Mouse (Mus musculus) forebrain, embryonic 11.5 days (tissue): Measurements from ENCODE around the gene Rufy3. TPM values are rescaled to one million over a fixed set of nuclear protein-coding genes. Genes with fewer than 3 reads are reported as not detected.

ENCODE experiments used
- ATAC-seq: fragments of 200-750 bp; cut with Nextera tagmentation; replicated peaks from 2 replicates; pipeline ENCODE4 v1.8.0; 2017; ENCODE audit warnings: moderate TSS enrichment; ENCODE audit not compliant: low FRiP score
- DNase-seq: peaks from one replicate; pipeline ENCODE4 v3.0.0-alpha.2; 2017; ENCODE audit warnings: low spot score
- H3K27ac ChIP-seq: fragments of 300-500 bp; sonication (generic); 2 replicates; pipeline ENCODE4 v1.5.1; 2014; ENCODE audit warnings: low read depth, low read length
- H3K27me3 ChIP-seq: fragments of 300-500 bp; sonication (generic); 2 replicates; pipeline ENCODE4 v1.6.1; 2014; ENCODE audit warnings: mild to moderate bottlenecking, low read length, mixed read lengths; ENCODE audit not compliant: control insufficient read depth, insufficient read depth
- H3K36me3 ChIP-seq: fragments of 300-500 bp; sonication (generic); 2 replicates; pipeline ENCODE4 v1.6.1; 2014; ENCODE audit warnings: mild to moderate bottlenecking, low read length, moderate library complexity, mixed read lengths; ENCODE audit not compliant: control insufficient read depth, insufficient read depth
- H3K4me1 ChIP-seq: fragments of 300-500 bp; sonication (generic); replicated peaks from 2 replicates; pipeline ENCODE4 v1.6.1; 2014; ENCODE audit warnings: low read length, mixed read lengths; ENCODE audit not compliant: control insufficient read depth, insufficient read depth
- H3K4me2 ChIP-seq: fragments of 300-500 bp; sonication (generic); 2 replicates; pipeline ENCODE4 v1.6.1; 2014; ENCODE audit warnings: low read depth, mild to moderate bottlenecking, low read length, moderate library complexity, mixed read lengths; ENCODE audit not compliant: severe bottlenecking
- H3K4me3 ChIP-seq: fragments of 300-500 bp; sonication (generic); 2 replicates; pipeline ENCODE4 v1.5.1; 2014; ENCODE audit warnings: low read depth, low read length
- H3K9ac ChIP-seq: fragments of 300-500 bp; sonication (generic); 2 replicates; pipeline ENCODE4 v1.6.1; 2014; ENCODE audit warnings: low read length
- H3K9me3 ChIP-seq: fragments of 300-500 bp; sonication (generic); 2 replicates; pipeline ENCODE4 v1.6.1; 2016; ENCODE audit warnings: low read length, mixed read lengths; ENCODE audit not compliant: control insufficient read depth
- WGBS: fragments of 180-500 bp; shearing (Covaris S2); extraction: QIAGEN DNeasy Blood & Tissue Kit; methylation state at CpG from one replicate; pipeline ENCODE4 v1.1.7; 2014; 5-methylcytosine and 5-hydroxymethylcytosine counted together
- polyA plus RNA-seq: library from polyadenylated mRNA; unstranded; fragments of >200 nt; fragmentation: Nextera tagmentation; extraction: Ambion mirVana; gene quantifications from 2 replicates; pipeline ENCODE4 v1.2.1, GENCODE M21; 2014

The Rufy3 gene
- polyA plus RNA-seq, 1 experiment from 2014 or later: 96.9 TPM

DNA sequence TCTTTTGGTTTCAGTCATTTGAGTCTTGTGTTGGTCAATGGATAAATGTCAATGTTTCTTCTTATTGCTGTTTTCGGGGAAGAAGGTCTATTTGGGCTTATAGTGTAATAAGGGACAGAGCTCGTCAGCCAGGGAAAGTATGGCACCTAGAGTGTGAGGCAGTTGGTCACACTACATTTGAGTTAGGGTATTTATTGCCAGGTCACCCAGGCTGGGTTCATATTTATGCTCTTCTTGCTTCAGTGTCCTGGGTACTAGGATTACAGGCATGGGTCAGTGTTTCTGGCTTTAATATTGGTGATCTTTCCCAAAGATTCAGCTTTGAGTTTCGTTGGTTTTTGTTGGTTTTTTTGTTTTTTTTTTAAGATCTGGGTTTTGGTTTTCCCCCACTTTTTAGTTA, 37.9 kb downstream of the Rufy3 start:
- no peak for DNase-seq
- Histone ChIP-seq H3K4me1 (no peaks in the 10 kb centered on the region), H3K27me3 (no peaks in the 10 kb centered on the region), H3K36me3 (no peaks in the 10 kb centered on the region), H3K4me3 (no peak overlapping the region), H3K9ac (no peak overlapping the region), H3K9me3 (no peaks in the 10 kb centered on the region), H3K27ac (no peak overlapping the region), H3K4me2 (no peak overlapping the region)
- 92% methylated on average over 3 of the region's 3 CpGs for WGBS
- no peak for ATAC-seq

DNA sequence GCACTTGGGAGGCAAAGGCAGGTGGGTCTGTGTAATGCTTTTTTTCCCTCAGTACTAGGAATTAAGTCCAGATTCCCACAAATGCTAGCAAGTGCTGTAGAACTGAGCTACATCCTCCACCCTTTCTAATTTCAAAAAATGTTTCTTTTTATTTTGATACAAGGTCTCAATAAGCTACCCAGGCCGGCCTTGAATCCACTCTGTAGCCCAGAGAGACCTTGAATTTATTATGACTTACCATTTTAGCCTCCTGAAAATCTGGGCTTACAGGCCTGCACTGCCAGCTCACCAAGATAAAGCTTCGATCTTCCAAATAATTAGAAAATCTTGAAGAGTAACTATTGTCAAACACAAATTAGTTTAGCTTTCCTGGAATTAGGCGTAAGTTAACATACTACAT, 39.2 kb downstream of the Rufy3 start:
- ATAC-seq (no peak), DNase-seq (no peak)
- H3K36me3 ChIP-seq: no peaks in the 10 kb centered on the region
- 94% methylated on average over 3 of the region's 3 CpGs for WGBS
- no peak overlapping the region for H3K9ac ChIP-seq
- H3K27me3 ChIP-seq: no peaks in the 10 kb centered on the region
- no peak overlapping the region for H3K4me2 ChIP-seq
- H3K4me1 ChIP-seq: no peaks in the 10 kb centered on the region
- H3K27ac ChIP-seq: no peak overlapping the region
- H3K9me3 ChIP-seq: no peaks in the 10 kb centered on the region
- no peak overlapping the region for H3K4me3 ChIP-seq

DNA sequence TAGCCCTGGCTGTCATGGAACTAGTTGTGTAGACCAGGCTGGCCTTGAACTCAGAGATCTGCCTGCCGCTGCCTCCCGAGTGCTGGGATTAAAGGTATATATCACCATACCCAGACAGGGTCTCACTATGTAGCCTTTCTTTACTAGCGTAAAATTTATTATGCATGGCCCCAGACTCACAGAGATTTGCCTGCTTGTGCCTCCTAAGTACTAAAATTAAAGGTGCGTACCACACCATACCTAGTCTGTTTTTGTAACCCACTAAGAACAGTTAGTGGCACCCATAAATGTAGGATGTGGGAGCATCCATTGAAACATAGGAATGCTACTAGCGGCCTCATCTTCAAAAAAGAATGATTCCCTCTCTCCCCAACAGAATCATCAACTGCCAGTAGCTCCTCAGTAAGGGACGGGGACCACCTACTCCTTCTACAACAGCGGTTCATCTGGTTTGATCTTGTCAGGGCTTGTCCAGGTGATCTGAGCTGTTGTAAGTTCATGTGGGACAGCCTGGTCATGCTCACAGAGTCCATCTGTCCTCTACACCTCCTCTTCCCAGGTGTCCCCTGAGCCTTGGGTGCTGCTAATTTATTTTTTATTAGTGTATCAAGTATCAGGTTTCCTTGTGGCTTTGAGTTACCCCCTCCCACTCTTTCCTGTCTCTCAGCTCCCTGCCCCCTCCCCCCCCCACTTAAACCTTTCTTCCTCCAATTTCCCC, 40.0 kb downstream of the Rufy3 start:
- ATAC-seq: no peak
- no peaks in the 10 kb centered on the region for H3K4me1 ChIP-seq
- no peaks in the 10 kb centered on the region for H3K36me3 ChIP-seq
- WGBS: 94% methylated on average over 7 of the region's 7 CpGs
- H3K4me3 ChIP-seq: no peak overlapping the region
- no peak overlapping the region for H3K4me2 ChIP-seq
- H3K9me3 ChIP-seq: no peaks in the 10 kb centered on the region
- no peak overlapping the region for H3K27ac ChIP-seq
- no peaks in the 10 kb centered on the region for H3K27me3 ChIP-seq
- H3K9ac ChIP-seq: no peak overlapping the region
- DNase-seq: no peak

DNA sequence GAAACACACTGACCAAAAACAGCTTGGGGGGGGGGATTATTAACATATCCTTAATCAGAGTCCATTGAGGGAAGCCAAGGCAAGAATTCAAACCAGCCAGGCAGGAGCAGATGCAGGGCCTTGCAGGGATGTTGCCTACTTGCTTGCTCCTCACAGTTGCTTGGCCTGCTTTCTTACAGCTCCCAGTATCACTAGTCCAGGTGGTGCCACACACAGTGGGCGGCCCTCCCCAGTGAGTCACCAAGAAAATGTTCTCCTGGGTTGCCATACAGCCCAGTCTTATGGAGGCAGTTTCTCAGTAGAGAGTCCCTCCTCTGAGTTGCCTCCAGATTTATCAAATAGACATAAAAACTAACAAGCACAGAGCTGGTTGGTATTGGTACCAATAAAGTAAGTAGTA, 49.3 kb downstream of the Rufy3 start:
- no peak overlapping the region for H3K4me3 ChIP-seq
- no peak overlapping the region for H3K27ac ChIP-seq
- no peaks in the 10 kb centered on the region for H3K9me3 ChIP-seq
- 94% methylated on average over 1 of the region's 1 CpGs for WGBS
- H3K9ac ChIP-seq: no peak overlapping the region
- H3K4me2 ChIP-seq: no peak overlapping the region
- no peaks in the 10 kb centered on the region for H3K4me1 ChIP-seq
- DNase-seq: no peak
- no peak for ATAC-seq
- H3K27me3 ChIP-seq: no peaks in the 10 kb centered on the region
- H3K36me3 ChIP-seq: 0 out of 2 replicates have a peak, but pooled peaks cover 2% of the 10 kb centered on the region

DNA sequence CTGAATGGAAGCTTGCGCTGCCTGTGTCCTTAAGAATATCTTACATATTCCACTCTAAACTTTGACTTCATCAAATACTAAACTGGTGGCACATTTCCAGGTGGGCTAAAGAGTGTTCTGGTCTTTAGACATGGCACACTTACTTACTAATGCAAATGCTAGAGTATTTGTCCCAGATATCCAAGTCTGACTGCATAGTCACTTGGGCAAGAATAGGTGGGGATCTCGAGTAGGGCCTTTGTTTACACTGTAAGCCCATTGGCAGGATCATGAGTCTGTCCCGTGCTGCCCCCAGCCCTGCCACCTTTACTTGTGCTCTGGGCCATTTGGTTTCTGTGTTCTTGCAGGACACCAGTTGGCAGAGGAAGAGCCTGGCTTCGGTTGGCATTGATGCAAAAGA, 52.1 kb downstream of the Rufy3 start:
- H3K27me3 ChIP-seq: no peaks in the 10 kb centered on the region
- H3K27ac ChIP-seq: no peak overlapping the region
- H3K4me3 ChIP-seq: no peak overlapping the region
- no peaks in the 10 kb centered on the region for H3K4me1 ChIP-seq
- H3K4me2 ChIP-seq: no peak overlapping the region
- DNase-seq (peak; percentile 32), ATAC-seq (no peak)
- no peaks in the 10 kb centered on the region for H3K9me3 ChIP-seq
- peaks cover 7% of the 10 kb centered on the region; the same call in 1 of the 2 replicates for H3K36me3 ChIP-seq
- 86% methylated on average over 4 of the region's 4 CpGs for WGBS
- H3K9ac ChIP-seq: no peak overlapping the region

- Histone ChIP-seq H3K9me3 (no peaks in the 10 kb centered on the region), H3K4me3 (no peak overlapping the region), H3K4me1 (no peaks in the 10 kb centered on the region), H3K4me2 (no peak overlapping the region), H3K36me3 (peaks cover 6% of the 10 kb centered on the region; the same call in 1 of the 2 replicates), H3K27me3 (no peaks in the 10 kb centered on the region), H3K9ac (no peak overlapping the region), H3K27ac (no peak overlapping the region)
- WGBS: 92% methylated on average over 4 of the region's 4 CpGs
- ATAC-seq (no peak), DNase-seq (no peak)
These were observed 62.7 kb downstream of the Rufy3 start for GRCm38 (mm10) chr5:88627545-88627944.

GRCm38 (mm10) chr5:88629125-88629524, 64.3 kb downstream of the Rufy3 start:
- no peak overlapping the region for H3K27ac ChIP-seq
- H3K36me3 ChIP-seq: peaks cover 6% of the 10 kb centered on the region; the same call in 1 of the 2 replicates
- WGBS: 90% methylated on average over 11 of the region's 11 CpGs
- no peak overlapping the region for H3K9ac ChIP-seq
- H3K4me3 ChIP-seq: no peak overlapping the region
- ATAC-seq (no peak), DNase-seq (no peak)
- no peaks in the 10 kb centered on the region for H3K9me3 ChIP-seq
- H3K4me2 ChIP-seq: no peak overlapping the region
- H3K4me1 ChIP-seq: no peaks in the 10 kb centered on the region
- H3K27me3 ChIP-seq: no peaks in the 10 kb centered on the region

GRCm38 (mm10) chr5:88629987-88630386, 65.1 kb downstream of the Rufy3 start:
- ATAC-seq: no peak
- H3K36me3 ChIP-seq: peaks cover 6% of the 10 kb centered on the region; the same call in 1 of the 2 replicates
- 92% methylated on average over 8 of the region's 8 CpGs for WGBS

DNA sequence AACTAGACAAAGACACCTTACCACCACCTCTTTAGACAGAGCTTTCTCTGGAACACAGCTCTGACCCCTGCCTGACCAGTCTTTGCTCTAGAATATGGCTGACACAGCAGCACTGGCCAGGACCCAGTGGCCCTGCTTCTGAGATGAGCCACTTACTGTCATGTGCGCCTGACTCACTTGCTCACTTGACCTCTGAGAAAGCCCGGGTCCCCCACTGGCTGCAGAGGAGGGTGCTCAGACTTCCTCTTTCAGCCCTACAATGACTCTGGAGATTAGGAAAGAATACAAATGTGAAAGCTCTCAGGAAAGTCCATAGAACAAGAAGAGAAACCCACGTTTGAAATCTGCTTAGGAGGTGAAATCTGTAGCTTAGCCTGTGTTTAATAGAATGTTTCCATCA, 66.0 kb downstream of the Rufy3 start:
- H3K27ac ChIP-seq: no peak overlapping the region; the same call in 1 of the 2 replicates
- no peak overlapping the region for H3K4me3 ChIP-seq
- H3K27me3 ChIP-seq: no peaks in the 10 kb centered on the region
- WGBS: 67% methylated on average over 3 of the region's 3 CpGs
- ATAC-seq (no peak), DNase-seq (no peak)
- H3K9me3 ChIP-seq: no peaks in the 10 kb centered on the region
- H3K36me3 ChIP-seq: peaks cover 6% of the 10 kb centered on the region; the same call in 1 of the 2 replicates
- H3K9ac ChIP-seq: no peak overlapping the region
- no peaks in the 10 kb centered on the region for H3K4me1 ChIP-seq
- no peak overlapping the region for H3K4me2 ChIP-seq

More at GRCm38 (mm10) chr5:88629987-88630386, 65.1 kb downstream of the Rufy3 start:
- Histone ChIP-seq H3K4me1 (no peaks in the 10 kb centered on the region), H3K27ac (no peak overlapping the region), H3K9ac (no peak overlapping the region), H3K4me2 (no peak overlapping the region), H3K9me3 (no peaks in the 10 kb centered on the region), H3K4me3 (no peak overlapping the region), H3K27me3 (no peaks in the 10 kb centered on the region)
- DNase-seq: no peak
